Mouse (Mus musculus): Measurements from ENCODE around the gene Bach2. TPM values are rescaled to one million over a fixed set of nuclear protein-coding genes. Genes with fewer than 3 reads are reported as not detected.

The Bach2 gene
- polyA plus RNA-seq, 1 experiment from 2014 or later = 7.7 TPM

GRCm38 (mm10) chr4:32289845-32290244 is 51.2 kb downstream of the Bach2 start:
- no peak overlapping the region for H3K27ac ChIP-seq (replicated peaks)
- H3K36me3 ChIP-seq = 0 out of 2 replicates have a peak, but pooled peaks cover 3% of the 10 kb centered on the region
- H3K4me3 ChIP-seq = no peak overlapping the region
- WGBS = 86% methylated on average over 6 of the region's 6 CpGs
- no peaks in the 10 kb centered on the region for H3K27me3 ChIP-seq (ENCODE audit: low read depth, poor library complexity, severe bottlenecking)
- no peaks in the 10 kb centered on the region for H3K9me3 ChIP-seq (replicated peaks)
- DNase-seq (ENCODE audit: low spot score) = no peak
- H3K4me1 ChIP-seq = peaks cover 60% of the 10 kb centered on the region

- no peak overlapping the region for H3K27ac ChIP-seq (replicated peaks)
- H3K9me3 ChIP-seq (replicated peaks) = no peaks in the 10 kb centered on the region
- H3K27me3 ChIP-seq (ENCODE audit: low read depth, poor library complexity, severe bottlenecking) = no peaks in the 10 kb centered on the region
- 0 out of 2 replicates have a peak, but pooled peaks cover 3% of the 10 kb centered on the region for H3K36me3 ChIP-seq
- H3K4me1 ChIP-seq = peaks cover 63% of the 10 kb centered on the region
- 83% methylated on average over 4 of the region's 4 CpGs for WGBS
- H3K4me3 ChIP-seq = no peak overlapping the region
- no peak for DNase-seq (ENCODE audit: low spot score)
Observed at GRCm38 (mm10) chr4:32291406-32291805, 52.8 kb downstream of the Bach2 start.

GRCm38 (mm10) chr4:32293686-32294265 is 55.2 kb downstream of the Bach2 start:
- WGBS = 46% methylated on average over 7 of the region's 7 CpGs
- no peak for DNase-seq (ENCODE audit: low spot score)
- peaks cover 72% of the 10 kb centered on the region for H3K4me1 ChIP-seq
- no peak overlapping the region for H3K27ac ChIP-seq (replicated peaks)
- H3K36me3 ChIP-seq = 0 out of 2 replicates have a peak, but pooled peaks cover 3% of the 10 kb centered on the region
- H3K4me3 ChIP-seq = no peak overlapping the region
- no peaks in the 10 kb centered on the region for H3K27me3 ChIP-seq (ENCODE audit: low read depth, poor library complexity, severe bottlenecking)
- no peaks in the 10 kb centered on the region for H3K9me3 ChIP-seq (replicated peaks)

- Histone ChIP-seq H3K27me3 (ENCODE audit: low read depth, poor library complexity, severe bottlenecking) (no peaks in the 10 kb centered on the region), H3K4me3 (no peak overlapping the region), H3K36me3 (0 out of 2 replicates have a peak, but pooled peaks cover 3% of the 10 kb centered on the region), H3K4me1 (peaks cover 75% of the 10 kb centered on the region), H3K27ac (replicated peaks) (peak overlapping the region; percentile 87), H3K9me3 (replicated peaks) (no peaks in the 10 kb centered on the region)
- no peak for DNase-seq (ENCODE audit: low spot score)
- WGBS = 13% methylated on average over 6 of the region's 6 CpGs
Observed at GRCm38 (mm10) chr4:32297071-32297671, 58.6 kb downstream of the Bach2 start.

- Histone ChIP-seq H3K27me3 (ENCODE audit: low read depth, poor library complexity, severe bottlenecking) (no peaks in the 10 kb centered on the region), H3K36me3 (0 out of 2 replicates have a peak, but pooled peaks cover 3% of the 10 kb centered on the region), H3K4me3 (no peak overlapping the region), H3K27ac (replicated peaks) (no peak overlapping the region), H3K4me1 (peaks cover 75% of the 10 kb centered on the region), H3K9me3 (replicated peaks) (no peaks in the 10 kb centered on the region)
- no peak for DNase-seq (ENCODE audit: low spot score)
- WGBS = 87% methylated on average over 3 of the region's 3 CpGs
Observed at GRCm38 (mm10) chr4:32299221-32299620, 60.6 kb downstream of the Bach2 start.

GRCm38 (mm10) chr4:32299970-32300369 is 61.4 kb downstream of the Bach2 start:
- Histone ChIP-seq H3K27me3 (ENCODE audit: low read depth, poor library complexity, severe bottlenecking) (no peaks in the 10 kb centered on the region), H3K4me3 (no peak overlapping the region), H3K36me3 (no peaks in the 10 kb centered on the region), H3K9me3 (replicated peaks) (no peaks in the 10 kb centered on the region), H3K27ac (replicated peaks) (peak overlapping the region; percentile 46; the same call in 1 of the 2 replicates), H3K4me1 (peaks cover 80% of the 10 kb centered on the region)
- 91% methylated on average over 3 of the region's 3 CpGs for WGBS
- DNase-seq (ENCODE audit: low spot score) = no peak

GRCm38 (mm10) chr4:32302668-32303067 is 64.1 kb downstream of the Bach2 start:
- Histone ChIP-seq H3K36me3 (peaks cover 4% of the 10 kb centered on the region; the same call in 1 of the 2 replicates), H3K4me1 (peaks cover 87% of the 10 kb centered on the region), H3K27me3 (ENCODE audit: low read depth, poor library complexity, severe bottlenecking) (no peaks in the 10 kb centered on the region), H3K4me3 (no peak overlapping the region), H3K9me3 (replicated peaks) (no peaks in the 10 kb centered on the region), H3K27ac (replicated peaks) (peak overlapping the region; percentile 87)
- no peak for DNase-seq (ENCODE audit: low spot score)
- 73% methylated on average over 5 of the region's 5 CpGs for WGBS

GRCm38 (mm10) chr4:32303076-32303475 is 64.5 kb downstream of the Bach2 start:
- H3K4me1 ChIP-seq = peaks cover 84% of the 10 kb centered on the region

GRCm38 (mm10) chr4:32303674-32304073 is 65.1 kb downstream of the Bach2 start:
- DNase-seq (ENCODE audit: low spot score) = peak; percentile 82
- H3K4me3 ChIP-seq = peak overlapping the region; percentile 30
- peaks cover 6% of the 10 kb centered on the region; the same call in 1 of the 2 replicates for H3K36me3 ChIP-seq
- no peaks in the 10 kb centered on the region for H3K9me3 ChIP-seq (replicated peaks)
- no peaks in the 10 kb centered on the region for H3K27me3 ChIP-seq (ENCODE audit: low read depth, poor library complexity, severe bottlenecking)
- WGBS = under 1% methylated on average over 8 of the region's 8 CpGs
- H3K27ac ChIP-seq (replicated peaks) = peak overlapping the region; percentile 87
- peaks cover 78% of the 10 kb centered on the region for H3K4me1 ChIP-seq

More at GRCm38 (mm10) chr4:32303076-32303475, 64.5 kb downstream of the Bach2 start:
- WGBS = 31% methylated on average over 4 of the region's 4 CpGs
- Histone ChIP-seq H3K27ac (replicated peaks) (peak overlapping the region; percentile 87), H3K27me3 (ENCODE audit: low read depth, poor library complexity, severe bottlenecking) (no peaks in the 10 kb centered on the region), H3K36me3 (peaks cover 6% of the 10 kb centered on the region; the same call in 1 of the 2 replicates), H3K4me3 (peak overlapping the region; percentile 30; the same call in 1 of the 2 replicates), H3K9me3 (replicated peaks) (no peaks in the 10 kb centered on the region)
- DNase-seq (ENCODE audit: low spot score) = peak; percentile 58

- no peak overlapping the region for H3K4me3 ChIP-seq
- H3K27me3 ChIP-seq (ENCODE audit: low read depth, poor library complexity, severe bottlenecking) = no peaks in the 10 kb centered on the region
- DNase-seq (ENCODE audit: low spot score) = no peak
- H3K4me1 ChIP-seq = peaks cover 77% of the 10 kb centered on the region
- peak overlapping the region; percentile 87 for H3K27ac ChIP-seq (replicated peaks)
- WGBS = 46% methylated on average over 6 of the region's 6 CpGs
- no peaks in the 10 kb centered on the region for H3K9me3 ChIP-seq (replicated peaks)
- H3K36me3 ChIP-seq = peaks cover 6% of the 10 kb centered on the region; the same call in 1 of the 2 replicates
Observed at GRCm38 (mm10) chr4:32304221-32304703, 65.7 kb downstream of the Bach2 start.

GRCm38 (mm10) chr4:32305036-32305615 is 66.5 kb downstream of the Bach2 start:
- H3K4me1 ChIP-seq = peaks cover 70% of the 10 kb centered on the region
- H3K36me3 ChIP-seq = peaks cover 6% of the 10 kb centered on the region; the same call in 1 of the 2 replicates
- DNase-seq (ENCODE audit: low spot score) = no peak
- H3K27me3 ChIP-seq (ENCODE audit: low read depth, poor library complexity, severe bottlenecking) = no peaks in the 10 kb centered on the region
- H3K9me3 ChIP-seq (replicated peaks) = no peaks in the 10 kb centered on the region
- 68% methylated on average over 18 of the region's 18 CpGs for WGBS
- no peak overlapping the region for H3K4me3 ChIP-seq
- H3K27ac ChIP-seq (replicated peaks) = peak overlapping the region; percentile 87

GRCm38 (mm10) chr4:32305683-32306082 is 67.1 kb downstream of the Bach2 start:
- no peaks in the 10 kb centered on the region for H3K27me3 ChIP-seq (ENCODE audit: low read depth, poor library complexity, severe bottlenecking)
- H3K9me3 ChIP-seq (replicated peaks) = no peaks in the 10 kb centered on the region
- H3K27ac ChIP-seq (replicated peaks) = peak overlapping the region; percentile 87
- 84% methylated on average over 6 of the region's 6 CpGs for WGBS
- no peak for DNase-seq (ENCODE audit: low spot score)
- H3K4me1 ChIP-seq = peaks cover 65% of the 10 kb centered on the region
- H3K36me3 ChIP-seq = peaks cover 6% of the 10 kb centered on the region; the same call in 1 of the 2 replicates
- H3K4me3 ChIP-seq = no peak overlapping the region

Measured in midbrain, embryonic 10.5 days (tissue).